Mouse (Mus musculus) hindbrain, postnatal 0 days (tissue): ENCODE results near the gene Shb. TPM values are rescaled to one million over a fixed set of nuclear protein-coding genes. Genes with fewer than 3 reads are reported as not detected.

Experiments used
- ATAC-seq: fragments of 200-750 bp; cut with Nextera tagmentation; 2 replicates; pipeline ENCODE4 v1.8.0; 2017; ENCODE audit warnings: mild to moderate bottlenecking, moderate TSS enrichment, moderate library complexity
- DNase-seq: peaks from one replicate; pipeline ENCODE4 v3.0.0-alpha.2; 2015; ENCODE audit warnings: low spot score
- H3K27ac ChIP-seq: fragments of 300-500 bp; sonication (generic); 2 replicates; pipeline ENCODE4 v1.5.1; 2014; ENCODE audit warnings: mild to moderate bottlenecking
- H3K27me3 ChIP-seq: fragments of 300-500 bp; sonication (generic); 2 replicates; pipeline ENCODE4 v1.6.1; 2014; ENCODE audit warnings: low read length, mixed read lengths; ENCODE audit not compliant: insufficient read depth
- H3K36me3 ChIP-seq: fragments of 300-500 bp; sonication (generic); 2 replicates; pipeline ENCODE4 v1.6.1; 2014; ENCODE audit warnings: low read length, mixed read lengths; ENCODE audit not compliant: insufficient read depth
- H3K4me1 ChIP-seq: fragments of 300-500 bp; sonication (generic); 2 replicates; pipeline ENCODE4 v1.6.1; 2014; ENCODE audit warnings: antibody characterized with exemption, low read length, mixed read lengths; ENCODE audit not compliant: insufficient read depth
- H3K4me2 ChIP-seq: fragments of 300-500 bp; sonication (generic); 2 replicates; pipeline ENCODE4 v1.6.1; 2014; ENCODE audit warnings: low read depth, mild to moderate bottlenecking, low read length, moderate library complexity, mixed read lengths
- H3K4me3 ChIP-seq: fragments of 300-500 bp; sonication (generic); 2 replicates; pipeline ENCODE4 v1.5.1; 2014; ENCODE audit warnings: low read length
- H3K9ac ChIP-seq: fragments of 300-500 bp; sonication (generic); replicated peaks from 2 replicates; pipeline ENCODE4 v1.6.1; 2014; ENCODE audit warnings: mild to moderate bottlenecking, low read length, moderate library complexity, mixed read lengths
- H3K9me3 ChIP-seq: fragments of 300-500 bp; sonication (generic); 2 replicates; pipeline ENCODE4 v1.6.1; 2016; ENCODE audit warnings: low read length, mixed read lengths
- CTCF ChIP-seq: IDR thresholded peaks from 2 replicates; pipeline ENCODE4 v1.5.1; 2016; ENCODE audit warnings: antibody characterized with exemption, control low read depth, low read depth
- WGBS: fragments of 180-500 bp; shearing (Covaris S2); extraction: QIAGEN DNeasy Blood & Tissue Kit; methylation state at CpG from one replicate; pipeline ENCODE4 v1.1.7; 2014; 5-methylcytosine and 5-hydroxymethylcytosine counted together
- polyA plus RNA-seq: library from polyadenylated mRNA; unstranded; fragments of >200 nt; fragmentation: Nextera tagmentation; extraction: Ambion mirVana; gene quantifications from 2 replicates; pipeline ENCODE4 v1.2.1, GENCODE M21; 2015
- total RNA-seq: library from RNA; depleted of rRNA; stranded (reverse); fragments of >200 nt; gene quantifications from 2 replicates; pipeline ENCODE4 v1.2.3, GENCODE M21; 2014

Shb gene
- total and polyA plus RNA-seq, 2 experiments from 2014 or later: 6.1 to 33.6 TPM

DNA sequence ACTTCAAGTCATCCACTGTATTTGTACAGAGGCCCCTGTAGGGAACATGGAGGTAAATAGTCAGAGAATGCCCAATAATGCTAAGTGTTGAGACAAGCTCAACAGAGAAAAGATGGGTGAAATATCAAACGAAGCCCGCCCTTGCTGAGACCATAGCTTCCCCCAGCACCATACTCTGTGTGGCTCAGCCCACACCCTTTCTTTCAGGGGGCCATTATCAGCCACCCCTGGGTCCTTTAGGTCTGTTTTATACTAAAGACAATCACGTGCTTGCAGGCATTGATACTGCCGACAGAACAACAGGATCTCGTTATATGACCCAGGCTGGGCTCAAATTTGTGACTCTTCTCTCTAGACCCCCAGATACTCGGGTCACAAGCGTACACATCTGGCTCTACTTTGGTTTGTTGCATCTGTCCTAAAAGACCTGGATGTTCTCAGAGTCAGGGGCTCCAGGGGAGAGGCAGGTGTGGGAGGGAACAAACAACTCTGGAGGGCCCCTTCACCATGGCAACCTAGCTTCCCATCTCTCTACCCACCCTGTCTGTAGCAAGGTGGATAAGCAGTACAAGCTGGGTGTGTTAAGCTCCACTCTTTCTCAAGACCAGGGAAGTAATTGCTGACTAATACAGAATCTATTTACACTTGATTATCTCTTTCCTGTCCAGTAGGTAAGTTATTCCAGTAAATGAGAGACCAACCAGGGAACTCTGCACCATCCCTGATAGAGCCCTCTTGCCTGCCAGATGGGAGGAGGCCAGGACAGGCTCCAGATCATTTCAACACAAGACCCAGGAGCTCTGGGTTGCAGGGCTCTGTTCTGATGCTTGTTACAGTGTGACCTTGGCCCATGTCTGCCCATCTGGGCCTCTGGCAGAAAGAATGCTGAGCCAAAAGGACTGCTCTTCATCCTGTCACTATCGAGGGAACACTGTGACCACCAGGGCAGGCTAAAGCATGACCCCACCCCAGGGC lies 48.7 kb downstream of the Shb start:
- ATAC-seq: no peak
- DNase-seq: no peak
- 73% methylated on average over 8 of the region's 8 CpGs for WGBS
- no peak for TF ChIP-seq CTCF
- Histone ChIP-seq H3K9ac (no peak overlapping the region), H3K36me3 (no peaks in the 10 kb centered on the region), H3K9me3 (no peaks in the 10 kb centered on the region), H3K4me3 (no peak overlapping the region), H3K4me1 (peaks cover 8% of the 10 kb centered on the region), H3K4me2 (no peak overlapping the region), H3K27ac (no peak overlapping the region), H3K27me3 (no peaks in the 10 kb centered on the region; the same call in 1 of the 2 replicates)

- ATAC-seq (no peak), DNase-seq (no peak)
- H3K4me3 ChIP-seq: no peak overlapping the region
- no peak overlapping the region for H3K27ac ChIP-seq
- no peaks in the 10 kb centered on the region for H3K36me3 ChIP-seq
- peaks cover 16% of the 10 kb centered on the region for H3K4me1 ChIP-seq
- no peak for TF ChIP-seq CTCF
- H3K4me2 ChIP-seq: no peak overlapping the region
- no peak overlapping the region for H3K9ac ChIP-seq
- 89% methylated on average over 13 of the region's 13 CpGs for WGBS
- H3K9me3 ChIP-seq: no peaks in the 10 kb centered on the region
- H3K27me3 ChIP-seq: no peaks in the 10 kb centered on the region; the same call in 1 of the 2 replicates
Observed at GRCm38 (mm10) chr4:45482271-45482670, 50.0 kb downstream of the Shb start.

GRCm38 (mm10) chr4:45481431-45481830 lies 50.8 kb downstream of the Shb start:
- Histone ChIP-seq H3K36me3 (no peaks in the 10 kb centered on the region), H3K27me3 (no peaks in the 10 kb centered on the region; the same call in 1 of the 2 replicates), H3K9ac (no peak overlapping the region), H3K27ac (no peak overlapping the region), H3K4me1 (peaks cover 16% of the 10 kb centered on the region), H3K9me3 (no peaks in the 10 kb centered on the region), H3K4me3 (no peak overlapping the region), H3K4me2 (no peak overlapping the region)
- DNase-seq (no peak), ATAC-seq (no peak)
- WGBS: 87% methylated on average over 5 of the region's 5 CpGs
- TF ChIP-seq CTCF: no peak

DNA sequence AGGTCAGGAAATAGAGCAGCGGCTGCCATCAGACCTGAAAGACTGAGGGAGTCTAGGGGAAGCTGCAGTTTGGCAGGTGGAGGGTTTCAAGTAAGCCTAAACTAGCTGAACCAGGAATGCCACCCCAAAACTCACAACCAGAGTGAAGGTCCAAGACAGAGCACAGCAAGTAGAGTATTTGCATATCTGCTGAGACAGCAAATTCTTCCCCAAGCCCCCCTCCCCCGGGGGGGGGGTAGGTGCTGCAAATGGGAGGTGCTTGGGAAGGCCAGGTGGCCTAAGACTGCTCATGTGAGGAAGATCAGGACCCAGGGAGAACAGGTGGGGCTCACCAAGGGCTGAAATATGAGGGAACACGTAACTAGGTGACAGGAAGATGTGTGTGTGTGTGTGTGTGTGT lies 51.7 kb downstream of the Shb start:
- WGBS: 75% methylated on average over 3 of the region's 3 CpGs
- TF ChIP-seq CTCF: no peak

GRCm38 (mm10) chr4:45479433-45479832 lies 52.8 kb downstream of the Shb start:
- Histone ChIP-seq H3K27me3 (no peaks in the 10 kb centered on the region; the same call in 1 of the 2 replicates), H3K4me1 (peaks cover 16% of the 10 kb centered on the region), H3K9me3 (no peaks in the 10 kb centered on the region), H3K4me3 (no peak overlapping the region), H3K4me2 (no peak overlapping the region), H3K27ac (no peak overlapping the region), H3K36me3 (no peaks in the 10 kb centered on the region), H3K9ac (no peak overlapping the region)
- ATAC-seq: no peak
- TF ChIP-seq CTCF: no peak
- 50% methylated on average over 10 of the region's 10 CpGs for WGBS
- no peak for DNase-seq

More for the DNA sequence above, 51.7 kb downstream of the Shb start:
- Histone ChIP-seq H3K9me3 (no peaks in the 10 kb centered on the region), H3K4me2 (no peak overlapping the region), H3K27me3 (no peaks in the 10 kb centered on the region; the same call in 1 of the 2 replicates), H3K27ac (no peak overlapping the region), H3K4me1 (peaks cover 16% of the 10 kb centered on the region), H3K9ac (no peak overlapping the region), H3K4me3 (no peak overlapping the region), H3K36me3 (no peaks in the 10 kb centered on the region)
- no peak for ATAC-seq
- no peak for DNase-seq

GRCm38 (mm10) chr4:45478178-45478577 lies 54.1 kb downstream of the Shb start:
- Histone ChIP-seq H3K9ac (no peak overlapping the region), H3K4me1 (peaks cover 27% of the 10 kb centered on the region), H3K27me3 (no peaks in the 10 kb centered on the region; the same call in 1 of the 2 replicates), H3K4me3 (no peak overlapping the region), H3K36me3 (no peaks in the 10 kb centered on the region), H3K27ac (0 out of 2 replicates have a peak overlapping the region, but pooled peaks have one; percentile 32), H3K9me3 (no peaks in the 10 kb centered on the region), H3K4me2 (no peak overlapping the region)
- TF ChIP-seq CTCF: no peak
- 13% methylated on average over 7 of the region's 7 CpGs for WGBS
- DNase-seq (peak; percentile 83), ATAC-seq (peak; percentile 73)

DNA sequence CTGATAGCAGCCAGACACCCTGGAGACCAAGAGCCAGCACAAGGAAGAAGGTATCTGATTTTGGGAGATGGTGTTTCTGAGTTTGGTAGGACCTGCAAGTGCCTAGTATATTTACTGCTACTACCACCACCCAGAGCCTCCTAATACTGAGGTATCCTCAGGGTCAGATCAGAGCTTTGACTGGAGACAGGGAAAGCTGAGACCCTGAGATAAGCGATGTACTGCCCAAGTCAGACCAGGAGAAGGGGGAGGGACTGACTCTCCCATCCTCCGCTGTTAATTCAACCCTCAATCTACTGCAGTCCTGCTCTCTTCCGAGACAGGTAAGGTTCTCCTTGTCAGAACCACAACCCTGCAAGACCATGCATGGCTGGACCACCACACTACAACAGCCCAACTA lies 55.2 kb downstream of the Shb start:
- Histone ChIP-seq H3K36me3 (no peaks in the 10 kb centered on the region), H3K9me3 (no peaks in the 10 kb centered on the region), H3K27me3 (no peaks in the 10 kb centered on the region), H3K4me3 (no peak overlapping the region), H3K9ac (no peak overlapping the region), H3K27ac (no peak overlapping the region), H3K4me1 (peaks cover 38% of the 10 kb centered on the region), H3K4me2 (no peak overlapping the region)
- DNase-seq (no peak), ATAC-seq (no peak)
- WGBS: 88% methylated on average over 3 of the region's 3 CpGs
- TF ChIP-seq CTCF: no peak
